ENCODE assay signal across 9 mouse cellular contexts in the genomic region with DNA sequence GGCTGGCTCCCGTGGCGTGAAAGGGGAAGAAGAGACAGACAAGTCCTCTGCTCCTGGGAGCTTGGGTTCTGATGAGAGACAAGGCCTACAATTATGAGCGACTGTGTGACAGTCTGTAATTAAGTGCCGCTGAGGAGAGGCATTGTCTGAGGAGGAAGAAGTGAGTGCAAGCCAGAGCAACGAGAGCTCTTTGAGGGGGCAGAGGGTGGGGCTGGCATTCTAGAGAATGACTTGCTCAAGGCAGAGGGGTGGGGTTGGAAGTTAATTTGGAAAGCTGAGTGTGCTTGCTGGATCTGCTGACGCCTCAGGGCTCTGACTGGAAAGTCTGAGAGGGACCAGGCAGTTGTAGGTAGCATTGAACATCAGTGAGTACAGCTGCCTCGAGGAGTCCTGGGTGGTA. TPM values are rescaled to one million over a fixed set of nuclear protein-coding genes. Genes with fewer than 3 reads are reported as not detected.
DNase-seq lines count a peak whose midpoint lies in the region; ATAC-seq lines count a peak whose summit lies in the region.
"Had no signal": no experiment of that assay in that cellular context is flagged by ENCODE, and none has a peak within 500 bp of the region (broad histone marks: within the 10 kb centered on the region; RNA-seq: fewer than 3 reads in every experiment).

No protein-coding gene starts in this region.

- peak overlapping the region; percentile 32; the same call in 1 of the 2 replicates for H3K27ac ChIP-seq in neural tube, embryonic 12.5 days
- peak overlapping the region; percentile 65 for H3K27ac ChIP-seq in forebrain, embryonic 14.5 days (ENCODE audit: low read depth, low read length)
- peak overlapping the region; percentile 50 for H3K27ac ChIP-seq in lung, embryonic 16.5 days (ENCODE audit: low read length)

- H3K9ac ChIP-seq in neural tube, embryonic 12.5 days = peak overlapping the region; percentile 30; the same call in 1 of the 2 replicates
- H3K9ac ChIP-seq in forebrain, embryonic 14.5 days (ENCODE audit: low read length) = peak overlapping the region; percentile 46
- no peak overlapping the region for H3K9ac ChIP-seq in lung, embryonic 16.5 days (ENCODE audit: low read length)

- H3K4me2 ChIP-seq in neural tube, embryonic 12.5 days (replicated peaks) = peak overlapping the region; percentile 75
- peak overlapping the region; percentile 32 for H3K4me2 ChIP-seq in forebrain, embryonic 14.5 days (ENCODE audit: low read length)
- H3K4me2 ChIP-seq in lung, embryonic 16.5 days (ENCODE audit: low read depth, low read length) = no peak overlapping the region

- no peaks in the 10 kb centered on the region for H3K9me3 ChIP-seq in neural tube, embryonic 12.5 days
- H3K9me3 ChIP-seq in forebrain, embryonic 14.5 days (replicated peaks; ENCODE audit: control insufficient read depth, low read length) = no peaks in the 10 kb centered on the region
- H3K9me3 ChIP-seq in lung, embryonic 16.5 days (ENCODE audit: control insufficient read depth, low read length) = no peaks in the 10 kb centered on the region

- no peaks in the 10 kb centered on the region; the same call in 1 of the 2 replicates for H3K36me3 ChIP-seq in neural tube, embryonic 12.5 days
- peaks cover 10% of the 10 kb centered on the region; the same call in 1 of the 2 replicates for H3K36me3 ChIP-seq in forebrain, embryonic 14.5 days (ENCODE audit: control insufficient read depth, insufficient read depth, low read length)
- H3K36me3 ChIP-seq in lung, embryonic 16.5 days (ENCODE audit: control insufficient read depth, insufficient read depth, low read length) = no peaks in the 10 kb centered on the region

- H3K4me3 ChIP-seq in neural tube, embryonic 12.5 days = no peak overlapping the region
- H3K4me3 ChIP-seq in forebrain, embryonic 14.5 days (ENCODE audit: low read depth, low read length) = no peak overlapping the region
- no peak overlapping the region for H3K4me3 ChIP-seq in lung, embryonic 16.5 days (ENCODE audit: low read length)

- no peaks in the 10 kb centered on the region for H3K27me3 ChIP-seq in neural tube, embryonic 12.5 days (replicated peaks)
- H3K27me3 ChIP-seq in forebrain, embryonic 14.5 days (replicated peaks; ENCODE audit: control insufficient read depth, insufficient read depth, low read length) = no peaks in the 10 kb centered on the region
- H3K27me3 ChIP-seq in lung, embryonic 16.5 days (ENCODE audit: control insufficient read depth, insufficient read depth, low read depth, low read length) = no peaks in the 10 kb centered on the region

- DNase-seq in neural tube, embryonic 10.5 days (ENCODE audit: extremely low spot score, low spot score) = no peak
- DNase-seq in forebrain, embryonic 14.5 days (ENCODE audit: low spot score) = peak; percentile 71
- DNase-seq in telencephalon, adult 2 months (ENCODE audit: low read depth, low spot score) = peak; percentile 72
- no peak for DNase-seq in kidney, postnatal 4 days
- DNase-seq in gastrocnemius, postnatal 25 days = no peak
- DNase-seq in ovary, postnatal 36 days (ENCODE audit: low spot score) = no peak
- DNase-seq: adrenal gland, adult 2 months had no signal

- 15% methylated on average over 7 of the region's 7 CpGs for WGBS in neural tube, embryonic 12.5 days
- 8% methylated on average over 7 of the region's 7 CpGs for WGBS in forebrain, embryonic 14.5 days
- 27% methylated on average over 7 of the region's 7 CpGs for WGBS in lung, embryonic 16.5 days

- H3K4me1 ChIP-seq in neural tube, embryonic 12.5 days = peaks cover 60% of the 10 kb centered on the region
- peaks cover 43% of the 10 kb centered on the region for H3K4me1 ChIP-seq in forebrain, embryonic 14.5 days (ENCODE audit: control insufficient read depth, insufficient read depth, low read length)
- peaks cover 51% of the 10 kb centered on the region for H3K4me1 ChIP-seq in lung, embryonic 16.5 days (replicated peaks; ENCODE audit: control insufficient read depth, insufficient read depth, low read length)

- no peak for ATAC-seq in neural tube, embryonic 12.5 days (ENCODE audit: low FRiP score, low read depth)
- ATAC-seq in forebrain, embryonic 14.5 days = peak; percentile 60
- ATAC-seq in lung, embryonic 16.5 days (ENCODE audit: low read depth) = peak; percentile 53

RNA-seq across cellular contexts. Expression of a gene that starts 48.9 kb away (rescaled TPM):
- 71.8 and 73.4 TPM in 2 replicates for polyA plus RNA-seq in neural tube, embryonic 12.5 days (2016; fragmentation: Nextera tagmentation; extraction: Ambion mirVana)
- 40.5 and 44.1 TPM in 2 replicates for polyA plus RNA-seq in forebrain, embryonic 14.5 days (2014; fragmentation: Nextera tagmentation; extraction: Ambion mirVana)
- polyA plus RNA-seq in lung, embryonic 16.5 days (2015; fragmentation: Nextera tagmentation; extraction: Ambion mirVana) = 371 and 400 TPM in 2 replicates
- total RNA-seq in gastrocnemius, postnatal 25 days (2021) = 10 to 100 TPM; 63.4 to 81.7 TPM

Comparison
In these comparisons a context has a peak if more than half of its experiments do, and no peak if none do; other contexts are left out.
1. DNase-seq: peak in forebrain, embryonic 14.5 days (single experiment) and telencephalon, adult 2 months (single experiment); none in neural tube, embryonic 10.5 days (single experiment), kidney, postnatal 4 days (0 of 2), gastrocnemius, postnatal 25 days (single experiment) and ovary, postnatal 36 days (single experiment).
2. Peak in every context shown above with its lines, with median percentiles within 50 percentile points of each other: H3K27ac ChIP-seq.